Mouse (Mus musculus) telencephalon, adult 2 months (tissue): ENCODE data around the gene Zscan4-ps2.
"Not testable (repeated sequence)": the region's sequence is repeated elsewhere in the genome, so short reads cannot be mapped to it uniquely, and the experiment has no call there.

ENCODE experiments used
- DNase-seq: peaks from one replicate; pipeline ENCODE4 v3.0.0-alpha.2; 2011; ENCODE audit warnings: low read depth, low spot score

Zscan4-ps2 gene

GRCm38 (mm10) chr7:11514010-11514409, at the start of gene Zscan4-ps2:
TSS of gene Zscan4-ps2 (plus strand) at chr7:11514310.
- DNase-seq, result not testable (repeated sequence)
